ENCODE assay signal across 16 mouse cellular contexts in the genomic region with DNA sequence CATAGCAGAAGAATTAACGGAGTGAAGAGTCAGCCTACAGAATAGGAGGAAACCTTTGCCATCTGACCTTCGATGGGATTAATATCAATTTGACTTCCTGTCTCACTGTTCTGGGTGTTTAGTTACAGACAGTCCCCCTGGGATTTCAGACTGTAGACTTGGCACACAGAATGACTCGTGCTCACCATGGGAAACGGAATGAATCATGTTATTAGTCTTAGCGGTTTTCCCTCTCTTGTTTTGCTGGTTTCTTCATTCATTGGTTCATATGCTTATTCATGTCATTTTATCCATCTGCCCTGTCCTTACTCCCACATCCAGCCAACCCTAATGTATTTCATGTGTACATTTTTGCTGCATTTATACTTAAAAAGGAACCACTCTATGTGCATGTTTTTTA. TPM values are rescaled to one million over a fixed set of nuclear protein-coding genes. Genes with fewer than 3 reads are reported as not detected.
DNase-seq lines count a peak whose midpoint lies in the region; TF ChIP-seq lines count a peak whose summit lies in the region.
"Had no signal": no experiment of that assay in that cellular context is flagged by ENCODE, and none has a peak within 500 bp of the region (broad histone marks: within the 10 kb centered on the region; RNA-seq: fewer than 3 reads in every experiment).

No protein-coding gene starts in this region.

- H3K36me3 ChIP-seq in kidney, adult 2 months (ENCODE audit: control insufficient read depth, insufficient read depth, low read length): no peaks in the 10 kb centered on the region
- H3K36me3 ChIP-seq: forebrain, embryonic 12.5 days; heart, embryonic 10.5 days; lung, embryonic 15.5 days; midbrain, embryonic 13.5 days had no signal

- H3K27me3 ChIP-seq in kidney, adult 2 months (replicated peaks; ENCODE audit: control insufficient read depth, insufficient read depth, low read length): no peaks in the 10 kb centered on the region
- H3K27me3 ChIP-seq: forebrain, embryonic 12.5 days; lung, embryonic 15.5 days; midbrain, embryonic 13.5 days had no signal

- H3K4me1 ChIP-seq in kidney, adult 2 months (ENCODE audit: control insufficient read depth, insufficient read depth, low read length): no peaks in the 10 kb centered on the region
- H3K4me1 ChIP-seq: lung, embryonic 15.5 days had no signal

- 35% methylated on average over 5 of the region's 5 CpGs for WGBS in kidney, adult 2 months

- H3K27ac ChIP-seq in kidney, adult 2 months (ENCODE audit: insufficient read depth, low read depth, low read length): no peak overlapping the region
- H3K27ac ChIP-seq: forebrain, embryonic 12.5 days; heart, embryonic 10.5 days; lung, embryonic 15.5 days; midbrain, embryonic 13.5 days had no signal

- DNase-seq in adrenal gland, postnatal 10 days: peak; percentile 15
- no peak for DNase-seq in adrenal gland, adult 18-20 months (ENCODE audit: low spot score in 2 of 2)
- DNase-seq in kidney, adult 2 months: peak; percentile 24
- DNase-seq in kidney, postnatal 14 days: no peak
- DNase-seq in 3134 (ENCODE audit: extremely low read depth, insufficient read length, low spot score): peak; percentile 67
- DNase-seq in brain, embryonic 14.5 days (ENCODE audit: low read depth): peak; percentile 13
- DNase-seq in frontal cortex, postnatal 36 days (ENCODE audit: low spot score in 2 of 2): no peak
- DNase-seq in gastrocnemius, postnatal 10 days: no peak
- DNase-seq: cerebellum, adult 9-10 months; heart, postnatal 4 days; left cerebral cortex, postnatal 4 days; thymus, adult 2 months had no signal

- no peak for TF ChIP-seq CTCF in kidney, adult 2 months (conservative IDR thresholded peaks at IDR 0.05; ENCODE audit: insufficient read depth, insufficient read length, low read depth, low read length)
- TF ChIP-seq CTCF in brain, embryonic 14.5 days (IDR thresholded peaks at IDR 0.05; ENCODE audit: borderline replicate concordance, extremely low read depth, insufficient read depth, insufficient read length): no peak

- no peak overlapping the region for H3K4me3 ChIP-seq in kidney, adult 2 months (ENCODE audit: insufficient read depth, low read depth, low read length)
- H3K4me3 ChIP-seq: forebrain, embryonic 12.5 days; heart, embryonic 10.5 days; lung, embryonic 15.5 days; midbrain, embryonic 13.5 days had no signal

- TF ChIP-seq POLR2A in kidney, adult 2 months (IDR thresholded peaks at IDR 0.05; ENCODE audit: low read depth, low read length): no peak
- no peak for TF ChIP-seq POLR2A in brain, embryonic 14.5 days (IDR thresholded peaks at IDR 0.05; ENCODE audit: borderline replicate concordance, extremely low read depth, insufficient read depth, insufficient read length, poor library complexity, severe bottlenecking)

RNA-seq across cellular contexts. Expression of gene Specc1, which starts 14.3 kb away (rescaled TPM):
- 10 to 100 TPM in 1 of 2 experiments, 1 to 10 TPM in 1; 9.7 to 12.4 TPM for total RNA-seq in adrenal gland, postnatal 10 days (2021)
- 1 to 10 TPM; 4.4 to 6.3 TPM for total RNA-seq in adrenal gland, adult 18-20 months (2021)
- polyA plus RNA-seq in kidney, adult 2 months (2012; rRNA removed): 9.2 and 9.7 TPM in 2 replicates
- 13.5 and 16.9 TPM in 2 replicates for polyA plus RNA-seq in brain, embryonic 14.5 days (2012; rRNA removed)
- total RNA-seq in gastrocnemius, postnatal 10 days (2021): 1 to 10 TPM; 6.3 to 9.8 TPM

RNA-seq across cellular contexts. Expression of gene Akap10, which starts 40.8 kb away (rescaled TPM):
- total RNA-seq in adrenal gland, postnatal 10 days (2021): 10 to 100 TPM; 22.2 to 26.8 TPM
- 10 to 100 TPM; 25.3 to 26.0 TPM for total RNA-seq in adrenal gland, adult 18-20 months (2021)
- polyA plus RNA-seq in kidney, adult 2 months (2012; rRNA removed): 13.9 and 17.2 TPM in 2 replicates
- polyA plus RNA-seq in brain, embryonic 14.5 days (2012; rRNA removed): 15.8 and 17.1 TPM in 2 replicates
- 10 to 100 TPM in 1 of 2 experiments, 1 to 10 TPM in 1; 8.7 to 10.8 TPM for total RNA-seq in gastrocnemius, postnatal 10 days (2021)

Comparison
In these comparisons a context has a peak if more than half of its experiments do, and no peak if none do; other contexts are left out.
1. DNase-seq: peak in adrenal gland, postnatal 10 days (single experiment), kidney, adult 2 months (single experiment), 3134 (single experiment) and brain, embryonic 14.5 days (single experiment); none in adrenal gland, adult 18-20 months (0 of 2), kidney, postnatal 14 days (single experiment), frontal cortex, postnatal 36 days (0 of 2) and gastrocnemius, postnatal 10 days (single experiment).